Mouse (Mus musculus): Measurements from ENCODE around the gene Mecom.

- TF ChIP-seq CTCF (conservative IDR thresholded peaks at IDR 0.05; ENCODE audit: low read length) (no peak), NANOG (IDR thresholded peaks at IDR 0.05; ENCODE audit: borderline replicate concordance, low read length) (no peak), POU5F1 (IDR thresholded peaks at IDR 0.05; ENCODE audit: borderline replicate concordance, low read length) (no peak)
These were observed 527.8 kb downstream of the Mecom start for GRCm38 (mm10) chr3:30019961-30020360.

All from E14TG2a.4 (cell line).